Mouse (Mus musculus) layer of hippocampus, postnatal 14 days (tissue): ENCODE results near the gene Olfr836. TPM values are rescaled to one million over a fixed set of nuclear protein-coding genes. Genes with fewer than 3 reads are reported as not detected.
"Not testable (repeated sequence)": the region's sequence is repeated elsewhere in the genome, so short reads cannot be mapped to it uniquely, and the experiment has no call there.

ENCODE experiments used
- DNase-seq, 2 experiments: peaks; one replicate each; pipeline ENCODE4 v3.0.0; 2021 to 2022; ENCODE audit warnings: low spot score in 2 of 2, mixed read lengths in 1 of 2
- long read RNA-seq, 2 experiments: library from polyadenylated mRNA; stranded (forward); transcript quantifications; one replicate each; pipeline ENCODE4 v2.0.0; 2021
- total RNA-seq, 2 experiments: library from RNA; stranded (reverse); gene quantifications; 2 replicates each; pipeline ENCODE4 v1.2.3; 2021

The Olfr836 gene
- not detected for total RNA-seq
- long read RNA-seq, experiment 1 = 0 reads
- long read RNA-seq, experiment 2 = 0 reads

- no peak for DNase-seq
Measured at GRCm38 (mm10) chr9:19120082-19120481, at the start of gene Olfr836. Gene Olfr836 (plus strand): TSS chr9:19120382.

GRCm38 (mm10) chr9:19084986-19085385 is 35.2 kb upstream of the Olfr836 start:
- DNase-seq = no peak

- DNase-seq = not testable (repeated sequence)
Measured at GRCm38 (mm10) chr9:19092889-19093753, 27.1 kb upstream of the Olfr836 start.

DNA sequence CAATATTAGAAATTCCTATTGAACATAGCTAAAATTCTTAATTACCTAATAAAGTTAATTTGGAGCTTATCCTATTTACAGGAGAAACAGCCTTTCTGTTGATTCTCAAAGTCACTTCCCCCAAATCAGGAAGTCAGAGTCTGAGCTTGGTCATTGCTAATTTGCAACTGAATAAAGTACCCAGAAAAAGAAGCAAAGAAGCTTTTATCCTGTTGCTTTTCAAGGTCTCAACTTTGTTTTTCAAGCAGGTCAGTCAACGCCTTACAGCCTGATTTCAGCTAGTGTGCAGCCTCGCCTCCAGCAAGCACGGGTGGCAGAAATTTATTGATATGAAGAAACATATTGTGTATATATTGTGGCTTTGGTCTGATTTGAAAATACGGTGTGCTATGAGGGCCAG is 22.9 kb upstream of the Olfr836 start:
- no peak for DNase-seq

DNA sequence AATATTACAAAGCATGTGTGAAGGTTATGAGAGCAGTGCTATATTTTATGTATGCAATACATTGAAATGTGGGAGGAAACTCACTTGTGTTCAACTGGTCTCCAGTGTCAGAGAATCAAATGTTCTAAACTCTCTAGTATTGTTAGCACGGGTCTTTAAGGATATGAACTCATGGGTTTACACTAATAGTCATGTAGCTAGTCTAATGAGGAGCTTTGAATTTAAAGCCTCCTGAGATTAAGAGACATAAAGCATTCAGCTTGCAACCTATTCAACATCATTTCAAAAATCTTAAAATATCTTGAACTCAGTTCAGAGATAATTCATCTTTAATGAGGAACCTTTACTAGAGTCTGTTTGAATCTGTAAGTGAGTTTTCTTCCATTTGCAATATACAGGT is 15.8 kb downstream of the Olfr836 start, which contains the start of gene Olfr837:
Olfr837 (plus strand) TSS at position 301 of the 400 bp plus-strand sequence.
- DNase-seq = no peak

Other genes with a start within 250 kb of the Olfr836 start
- not detected for gene Olfr830, start 245.7 kb upstream of the Olfr836 start, total RNA-seq
- gene Olfr832, start 183.3 kb upstream of the Olfr836 start, total RNA-seq = not detected
- not detected for gene Olfr834, start 132.4 kb upstream of the Olfr836 start, total RNA-seq
- gene Olfr835, start 87.6 kb upstream of the Olfr836 start, total RNA-seq = not detected
- gene Olfr837, start 15.9 kb downstream of the Olfr836 start, total RNA-seq = not detected
- under 1 TPM; 0.09 to 0.12 TPM for gene Olfr839-ps1, start 56.9 kb downstream of the Olfr836 start, total RNA-seq
- gene Olfr843, start 131.6 kb downstream of the Olfr836 start, total RNA-seq = not detected
- not detected for gene Olfr844, start 196.0 kb downstream of the Olfr836 start, total RNA-seq
- gene Olfr845, start 216.1 kb downstream of the Olfr836 start, total RNA-seq = not detected
- not detected for gene Olfr846, start 243.6 kb downstream of the Olfr836 start, total RNA-seq